Mouse (Mus musculus): ENCODE measurements around the gene Rab40c. TPM values are rescaled to one million over a fixed set of nuclear protein-coding genes. Genes with fewer than 3 reads are reported as not detected.
A peak's percentile ranks its signal among the peaks of the same experiment; 100 is the strongest.

Gene Rab40c
- polyA plus RNA-seq, 2 experiments = 3.4 to 6.4 TPM

GRCm38 (mm10) chr17:25877741-25878610 lies 41.6 kb downstream of the Rab40c start:
- Histone ChIP-seq H3K4me3 (ENCODE audit: insufficient read depth in 1 of 2, low read depth in 2 of 2, low read length in 2 of 2) (no peak overlapping the region), H3K27ac (no peak overlapping the region), H3K4me1 (replicated peaks; ENCODE audit: control insufficient read depth in 2 of 2, insufficient read depth in 2 of 2, low read length in 1 of 2) (peaks cover 4 to 33% of the 10 kb centered on the region in 2 experiments), H3K9ac (replicated peaks) (no peak overlapping the region), H3K36me3 (replicated peaks; ENCODE audit: control insufficient read depth, insufficient read depth, low read depth) (peaks cover 3% of the 10 kb centered on the region; the same call in 1 of the 2 replicates), H3K27me3 (ENCODE audit: control insufficient read depth, insufficient read depth, low read length) (no peaks in the 10 kb centered on the region), H3K9me3 (ENCODE audit: control insufficient read depth, low read length) (no peaks in the 10 kb centered on the region), H3K4me2 (ENCODE audit: low read depth) (no peak overlapping the region)
- DNase-seq (ENCODE audit: low read depth in 3 of 3, low spot score in 3 of 3) (no peak), ATAC-seq (ENCODE audit: insufficient read depth) (no peak)
- 84% methylated on average over 32 of the region's 32 CpGs for WGBS (ENCODE audit: insufficient replicate concordance)
- TF ChIP-seq EP300 (IDR thresholded peaks at IDR 0.05; ENCODE audit: low read depth) = no peak
- TF ChIP-seq CTCF (IDR thresholded peaks at IDR 0.05; ENCODE audit: low read depth) = no peak

GRCm38 (mm10) chr17:25877025-25877424 lies 42.5 kb downstream of the Rab40c start:
- TF ChIP-seq CTCF (IDR thresholded peaks at IDR 0.05; ENCODE audit: low read depth) = no peak
- no peak for TF ChIP-seq EP300 (IDR thresholded peaks at IDR 0.05; ENCODE audit: low read depth)
- H3K4me2 ChIP-seq (ENCODE audit: low read depth) = peak overlapping the region; percentile 94
- DNase-seq (ENCODE audit: low read depth in 3 of 3, low spot score in 3 of 3) (no peak), ATAC-seq (ENCODE audit: insufficient read depth) (no peak)
- no peak overlapping the region for H3K9ac ChIP-seq (replicated peaks)
- WGBS (ENCODE audit: insufficient replicate concordance) = 78% methylated on average over 3 of the region's 3 CpGs
- no peak overlapping the region for H3K27ac ChIP-seq
- H3K27me3 ChIP-seq (ENCODE audit: control insufficient read depth, insufficient read depth, low read length) = no peaks in the 10 kb centered on the region
- peaks cover 4 to 26% of the 10 kb centered on the region in 2 experiments for H3K4me1 ChIP-seq (replicated peaks; ENCODE audit: control insufficient read depth in 2 of 2, insufficient read depth in 2 of 2, low read length in 1 of 2)
- no peak overlapping the region for H3K4me3 ChIP-seq (ENCODE audit: insufficient read depth in 1 of 2, low read depth in 2 of 2, low read length in 2 of 2)
- H3K9me3 ChIP-seq (ENCODE audit: control insufficient read depth, low read length) = no peaks in the 10 kb centered on the region
- H3K36me3 ChIP-seq (replicated peaks; ENCODE audit: control insufficient read depth, insufficient read depth, low read depth) = peaks cover 3% of the 10 kb centered on the region; the same call in 1 of the 2 replicates

- Histone ChIP-seq H3K27ac (no peak overlapping the region), H3K27me3 (ENCODE audit: control insufficient read depth, insufficient read depth, low read length) (no peaks in the 10 kb centered on the region), H3K4me3 (ENCODE audit: insufficient read depth in 1 of 2, low read depth in 2 of 2, low read length in 2 of 2) (peak overlapping the region; percentile 91 to 93), H3K9me3 (ENCODE audit: control insufficient read depth, low read length) (no peaks in the 10 kb centered on the region), H3K9ac (replicated peaks) (peak overlapping the region; percentile 75), H3K36me3 (replicated peaks; ENCODE audit: control insufficient read depth, insufficient read depth, low read depth) (peaks cover 3% of the 10 kb centered on the region; the same call in 1 of the 2 replicates), H3K4me1 (replicated peaks; ENCODE audit: control insufficient read depth in 2 of 2, insufficient read depth in 2 of 2, low read length in 1 of 2) (peaks cover 4 to 21% of the 10 kb centered on the region in 2 experiments), H3K4me2 (ENCODE audit: low read depth) (peak overlapping the region; percentile 94)
- ATAC-seq (ENCODE audit: insufficient read depth) (no peak), DNase-seq (ENCODE audit: low read depth in 3 of 3, low spot score in 3 of 3) (no peak)
- WGBS (ENCODE audit: insufficient replicate concordance) = 64% methylated on average over 10 of the region's 10 CpGs
- TF ChIP-seq CTCF (IDR thresholded peaks at IDR 0.05; ENCODE audit: low read depth) (no peak), EP300 (IDR thresholded peaks at IDR 0.05; ENCODE audit: low read depth) (no peak)
Measured at GRCm38 (mm10) chr17:25876347-25876915, 43.1 kb downstream of the Rab40c start.

- H3K4me1 ChIP-seq (replicated peaks; ENCODE audit: control insufficient read depth in 2 of 2, insufficient read depth in 2 of 2, low read length in 1 of 2) = peaks cover 4 to 13% of the 10 kb centered on the region in 2 experiments
- H3K9ac ChIP-seq (replicated peaks) = peak overlapping the region; percentile 75
- peak overlapping the region; percentile 94 for H3K4me2 ChIP-seq (ENCODE audit: low read depth)
- ATAC-seq (ENCODE audit: insufficient read depth) (peak; percentile 86), DNase-seq (ENCODE audit: low read depth in 3 of 3, low spot score in 3 of 3) (peak; percentile 68 to 73 (median 72))
- H3K4me3 ChIP-seq (ENCODE audit: insufficient read depth in 1 of 2, low read depth in 2 of 2, low read length in 2 of 2) = peak overlapping the region; percentile 91 to 93
- peak overlapping the region; percentile 86 for H3K27ac ChIP-seq
- H3K27me3 ChIP-seq (ENCODE audit: control insufficient read depth, insufficient read depth, low read length) = no peaks in the 10 kb centered on the region
- H3K9me3 ChIP-seq (ENCODE audit: control insufficient read depth, low read length) = no peaks in the 10 kb centered on the region
- WGBS (ENCODE audit: insufficient replicate concordance) = under 1% methylated on average over 59 of the region's 59 CpGs
- no peak for TF ChIP-seq EP300 (IDR thresholded peaks at IDR 0.05; ENCODE audit: low read depth)
- peak; percentile 61 for TF ChIP-seq CTCF (IDR thresholded peaks at IDR 0.05; ENCODE audit: low read depth)
- H3K36me3 ChIP-seq (replicated peaks; ENCODE audit: control insufficient read depth, insufficient read depth, low read depth) = peaks cover 3% of the 10 kb centered on the region; the same call in 1 of the 2 replicates
Measured at GRCm38 (mm10) chr17:25875171-25876136, 44.1 kb downstream of the Rab40c start.
